9 mouse cellular contexts compared by ENCODE assay signal in genomic region chr4:36289701-36290053, GRCm38 (mm10).
DNase-seq lines count a peak whose midpoint lies in the region; ATAC-seq and TF ChIP-seq lines count a peak whose summit lies in the region.
"Had no signal": no experiment of that assay in that cellular context is flagged by ENCODE, and none has a peak within 500 bp of the region (broad histone marks: within the 10 kb centered on the region; RNA-seq: fewer than 3 reads in every experiment).

No protein-coding gene starts in this region.

- H3K4me3 ChIP-seq in heart, embryonic 15.5 days = peak overlapping the region; percentile 25; the same call in 1 of the 2 replicates
- H3K4me3 ChIP-seq in lung, postnatal 0 days (ENCODE audit: low read depth, low read length) = no peak overlapping the region
- H3K4me3 ChIP-seq in limb, embryonic 14.5 days (replicated peaks; ENCODE audit: low read length) = no peak overlapping the region
- peak overlapping the region; percentile 29 for H3K4me3 ChIP-seq in stomach, postnatal 0 days (ENCODE audit: low read depth, low read length)

- no peaks in the 10 kb centered on the region for H3K4me1 ChIP-seq in heart, embryonic 15.5 days (replicated peaks)
- H3K4me1 ChIP-seq in lung, postnatal 0 days (ENCODE audit: insufficient read depth, low read depth, low read length) = no peaks in the 10 kb centered on the region
- no peaks in the 10 kb centered on the region for H3K4me1 ChIP-seq in limb, embryonic 14.5 days (ENCODE audit: control insufficient read depth, insufficient read depth, low read length)
- H3K4me1 ChIP-seq in stomach, postnatal 0 days (replicated peaks; ENCODE audit: control insufficient read depth, insufficient read depth) = no peaks in the 10 kb centered on the region

- no peak for ATAC-seq in heart, embryonic 15.5 days (replicated peaks; ENCODE audit: insufficient number of reproducible peaks, insufficient read depth, low FRiP score, low read depth)
- ATAC-seq in lung, postnatal 0 days = no peak
- no peak for ATAC-seq in limb, embryonic 14.5 days (ENCODE audit: low FRiP score, low read depth)
- no peak for ATAC-seq in stomach, postnatal 0 days (ENCODE audit: low FRiP score, low TSS enrichment)
- ATAC-seq: activated CD4-positive, CD25-positive, alpha-beta regulatory T cell, adult 4 months had no signal

- no peak for TF ChIP-seq CTCF in lung, postnatal 0 days (IDR thresholded peaks at IDR 0.05)
- no peak for TF ChIP-seq CTCF in stomach, postnatal 0 days (IDR thresholded peaks at IDR 0.05; ENCODE audit: low read depth)

- no peaks in the 10 kb centered on the region for H3K9me3 ChIP-seq in heart, embryonic 15.5 days (replicated peaks)
- no peaks in the 10 kb centered on the region for H3K9me3 ChIP-seq in lung, postnatal 0 days (ENCODE audit: low read length)
- H3K9me3 ChIP-seq in limb, embryonic 14.5 days (ENCODE audit: control insufficient read depth, low read length) = no peaks in the 10 kb centered on the region
- no peaks in the 10 kb centered on the region for H3K9me3 ChIP-seq in stomach, postnatal 0 days (ENCODE audit: control insufficient read depth, low read length)

- no peaks in the 10 kb centered on the region for H3K27me3 ChIP-seq in heart, embryonic 15.5 days
- no peaks in the 10 kb centered on the region for H3K27me3 ChIP-seq in lung, postnatal 0 days (replicated peaks; ENCODE audit: insufficient read depth, low read length)
- H3K27me3 ChIP-seq in limb, embryonic 14.5 days (ENCODE audit: control insufficient read depth, insufficient read depth, low read length) = no peaks in the 10 kb centered on the region
- H3K27me3 ChIP-seq in stomach, postnatal 0 days (ENCODE audit: control insufficient read depth, insufficient read depth, low read length) = no peaks in the 10 kb centered on the region

- peak overlapping the region; percentile 49 for H3K4me2 ChIP-seq in heart, embryonic 15.5 days
- H3K4me2 ChIP-seq in lung, postnatal 0 days (replicated peaks; ENCODE audit: low read depth, low read length) = peak overlapping the region; percentile 44
- peak overlapping the region; percentile 28; the same call in 1 of the 2 replicates for H3K4me2 ChIP-seq in limb, embryonic 14.5 days (replicated peaks; ENCODE audit: low read depth, low read length, severe bottlenecking)
- H3K4me2 ChIP-seq in stomach, postnatal 0 days (replicated peaks; ENCODE audit: low read depth) = peak overlapping the region; percentile 46

- no peaks in the 10 kb centered on the region for H3K36me3 ChIP-seq in heart, embryonic 15.5 days
- no peaks in the 10 kb centered on the region for H3K36me3 ChIP-seq in lung, postnatal 0 days (ENCODE audit: insufficient read depth, low read length)
- H3K36me3 ChIP-seq in limb, embryonic 14.5 days (ENCODE audit: control insufficient read depth, insufficient read depth, low read length) = no peaks in the 10 kb centered on the region
- H3K36me3 ChIP-seq in stomach, postnatal 0 days (ENCODE audit: control insufficient read depth, insufficient read depth, low read length) = no peaks in the 10 kb centered on the region

- no peak for DNase-seq in heart, postnatal 36 days
- no peak for DNase-seq in lung, postnatal 0 days (ENCODE audit: low spot score)
- DNase-seq in lung, postnatal 4 days = no peak
- no peak for DNase-seq in limb, embryonic 14.5 days (ENCODE audit: low spot score)
- DNase-seq in stomach, postnatal 0 days (ENCODE audit: low spot score) = no peak
- DNase-seq in right cerebral cortex, postnatal 10 days (ENCODE audit: low spot score in 2 of 2) = no peak
- DNase-seq in frontal cortex, postnatal 10 days (ENCODE audit: low spot score in 2 of 2) = no peak

- TF ChIP-seq POLR2A in limb, embryonic 14.5 days (IDR thresholded peaks at IDR 0.05; ENCODE audit: borderline replicate concordance, extremely low read depth, insufficient read depth, insufficient read length) = no peak

- WGBS in heart, embryonic 15.5 days = 67% methylated on average over 8 of the region's 8 CpGs
- 42% methylated on average over 8 of the region's 8 CpGs for WGBS in lung, postnatal 0 days
- WGBS in limb, embryonic 14.5 days = 83% methylated on average over 8 of the region's 8 CpGs
- 52% methylated on average over 8 of the region's 8 CpGs for WGBS in stomach, postnatal 0 days

- no peak overlapping the region for H3K9ac ChIP-seq in heart, embryonic 15.5 days
- H3K9ac ChIP-seq in lung, postnatal 0 days (replicated peaks; ENCODE audit: low read depth) = no peak overlapping the region; the same call in 1 of the 2 replicates
- no peak overlapping the region for H3K9ac ChIP-seq in limb, embryonic 14.5 days (ENCODE audit: low read depth, low read length, severe bottlenecking)
- H3K9ac ChIP-seq in stomach, postnatal 0 days (ENCODE audit: low read length) = no peak overlapping the region

- TF ChIP-seq EP300 in lung, postnatal 0 days (IDR thresholded peaks at IDR 0.05) = no peak
- TF ChIP-seq EP300 in stomach, postnatal 0 days (optimal IDR thresholded peaks at IDR 0.05) = no peak

- intact Hi-C loops in heart, postnatal 36 days (cut with DNase I) = no loop called here

- H3K27ac ChIP-seq in heart, embryonic 15.5 days = no peak overlapping the region
- no peak overlapping the region for H3K27ac ChIP-seq in lung, postnatal 0 days (ENCODE audit: low read length)
- no peak overlapping the region for H3K27ac ChIP-seq in limb, embryonic 14.5 days (replicated peaks; ENCODE audit: low read depth, low read length)
- no peak overlapping the region for H3K27ac ChIP-seq in stomach, postnatal 0 days (replicated peaks)

Comparison
In these comparisons a context has a peak if more than half of its experiments do, and no peak if none do; other contexts are left out.
1. H3K4me3 ChIP-seq: peak in heart, embryonic 15.5 days (single experiment) and stomach, postnatal 0 days (single experiment); none in lung, postnatal 0 days (single experiment) and limb, embryonic 14.5 days (single experiment).
2. Peak in every context shown above with its lines, with median percentiles within 50 percentile points of each other: H3K4me2 ChIP-seq.